Mouse (Mus musculus): Measurements from ENCODE around the gene Nelfb. TPM values are rescaled to one million over a fixed set of nuclear protein-coding genes. Genes with fewer than 3 reads are reported as not detected.
"Not testable (repeated sequence)": the region's sequence is repeated elsewhere in the genome, so short reads cannot be mapped to it uniquely, and the experiment has no call there.

The Nelfb gene
- 78.9 and 91.3 TPM in 2 replicates for polyA plus RNA-seq (2012; rRNA removed)

DNA sequence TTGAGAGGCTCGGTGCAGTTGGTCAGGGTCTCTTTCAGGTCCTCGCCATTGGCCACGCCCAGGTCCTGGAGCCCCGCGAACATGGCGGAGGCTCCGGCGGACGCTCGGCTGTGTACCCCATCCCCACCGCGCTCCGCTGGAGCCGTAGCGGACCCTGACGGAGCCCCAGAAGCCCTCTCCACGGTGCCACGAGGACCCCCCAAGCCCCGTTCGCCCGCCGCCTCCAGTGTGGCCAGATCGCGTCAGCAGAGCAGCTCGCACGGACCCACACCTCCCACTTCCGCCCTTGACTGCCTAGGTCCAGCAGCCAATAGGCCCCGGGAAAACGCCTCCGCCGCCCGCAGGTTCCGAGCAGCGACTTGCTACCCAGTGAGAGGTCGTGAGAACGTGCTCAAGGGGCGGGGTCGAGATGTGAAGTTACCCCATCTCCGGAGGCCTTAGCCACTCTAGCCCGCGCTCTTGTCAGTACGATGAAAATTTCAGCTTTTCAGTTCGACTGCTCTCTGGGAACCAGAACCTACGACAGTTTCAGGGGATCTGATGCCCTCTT, at the start of gene Nelfb:
Gene Nelfb (minus strand): TSS at position 369 of the 550 bp plus-strand sequence.
- TF ChIP-seq POLR2A (IDR thresholded peaks at IDR 0.05; ENCODE audit: borderline replicate concordance, extremely low read depth, insufficient read depth, insufficient read length, poor library complexity, severe bottlenecking): 0 out of 2 replicates have a peak, but pooled peaks have one; percentile 37
- no peak for TF ChIP-seq CTCF (IDR thresholded peaks at IDR 0.05; ENCODE audit: borderline replicate concordance, extremely low read depth, insufficient read depth, insufficient read length)
- peak; percentile 95 for DNase-seq (ENCODE audit: low read depth)

DNA sequence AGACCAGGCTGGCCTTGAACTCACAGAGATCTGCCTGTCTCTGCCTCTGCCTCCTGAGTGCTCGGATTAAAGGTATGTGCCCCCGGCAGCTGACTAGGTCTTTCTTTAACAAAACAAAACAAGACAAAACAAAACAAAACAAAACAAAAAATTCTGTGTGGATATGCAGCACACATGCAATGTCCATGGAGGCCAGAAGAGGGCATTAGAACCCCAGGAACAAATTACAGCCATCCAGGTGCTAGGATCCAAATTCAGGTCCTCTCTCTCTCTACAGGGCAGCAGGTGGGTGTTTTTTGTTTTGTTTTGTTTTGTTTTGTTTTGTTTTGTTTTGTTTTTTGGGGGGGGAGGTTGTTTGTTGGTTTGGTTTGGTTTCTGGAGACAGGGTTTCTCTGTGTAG, 47.6 kb upstream of the Nelfb start:
- TF ChIP-seq CTCF (IDR thresholded peaks at IDR 0.05; ENCODE audit: borderline replicate concordance, extremely low read depth, insufficient read depth, insufficient read length) (peak; percentile 39; the same call in 1 of the 2 replicates), POLR2A (IDR thresholded peaks at IDR 0.05; ENCODE audit: borderline replicate concordance, extremely low read depth, insufficient read depth, insufficient read length, poor library complexity, severe bottlenecking) (no peak)
- DNase-seq (ENCODE audit: low read depth): no peak

DNA sequence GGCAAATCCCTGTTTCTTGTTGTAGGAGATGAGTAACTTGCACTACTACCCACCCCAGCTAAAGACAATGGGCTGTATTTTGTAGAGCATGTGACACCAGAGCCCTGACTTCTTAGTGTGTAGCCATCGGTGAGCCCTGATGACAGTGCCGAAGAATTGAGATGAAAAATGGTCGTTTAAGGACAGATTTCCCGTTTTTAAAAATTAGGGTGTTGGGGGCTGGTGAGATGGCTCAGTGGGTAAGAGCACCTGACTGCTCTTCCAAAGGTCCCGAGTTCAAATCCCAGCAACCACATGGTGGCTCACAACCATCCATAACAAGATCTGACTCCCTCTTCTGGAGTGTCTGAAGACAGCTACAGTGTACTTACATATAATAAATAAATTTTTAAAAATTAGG, 46.0 kb upstream of the Nelfb start:
- not testable (repeated sequence) for DNase-seq (ENCODE audit: low read depth)

DNA sequence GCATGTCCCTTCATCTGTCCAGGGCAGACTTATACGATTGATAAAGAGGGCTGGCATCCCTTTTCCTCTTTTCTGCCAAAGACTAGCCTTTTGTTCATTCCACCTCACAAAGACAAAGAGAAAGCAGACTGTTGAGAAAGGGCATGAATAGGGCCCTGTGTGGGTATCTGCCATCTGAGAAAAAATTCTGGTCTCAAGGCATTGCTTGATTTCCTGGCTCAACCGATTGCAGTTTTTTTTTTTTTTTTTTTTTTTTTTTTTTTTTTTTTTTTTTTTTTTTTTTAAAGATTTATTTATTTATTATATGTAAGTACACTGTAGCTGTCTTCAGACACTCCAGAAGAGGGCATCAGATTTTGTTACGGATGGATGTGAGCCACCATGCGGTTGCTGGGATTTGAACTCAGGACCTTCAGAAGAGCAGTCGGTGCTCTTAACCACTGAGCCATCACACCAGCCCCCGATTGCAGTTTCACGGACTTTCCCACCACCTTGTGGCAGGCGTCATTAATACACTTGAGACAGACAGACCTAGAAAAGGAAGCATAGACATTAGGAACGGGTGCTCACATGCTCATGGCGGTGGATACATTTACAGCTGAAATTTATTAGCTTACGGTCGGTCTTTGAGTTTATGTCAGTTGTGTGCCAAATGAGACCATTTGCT, 45.3 kb upstream of the Nelfb start:
- not testable (repeated sequence) for DNase-seq (ENCODE audit: low read depth)

DNA sequence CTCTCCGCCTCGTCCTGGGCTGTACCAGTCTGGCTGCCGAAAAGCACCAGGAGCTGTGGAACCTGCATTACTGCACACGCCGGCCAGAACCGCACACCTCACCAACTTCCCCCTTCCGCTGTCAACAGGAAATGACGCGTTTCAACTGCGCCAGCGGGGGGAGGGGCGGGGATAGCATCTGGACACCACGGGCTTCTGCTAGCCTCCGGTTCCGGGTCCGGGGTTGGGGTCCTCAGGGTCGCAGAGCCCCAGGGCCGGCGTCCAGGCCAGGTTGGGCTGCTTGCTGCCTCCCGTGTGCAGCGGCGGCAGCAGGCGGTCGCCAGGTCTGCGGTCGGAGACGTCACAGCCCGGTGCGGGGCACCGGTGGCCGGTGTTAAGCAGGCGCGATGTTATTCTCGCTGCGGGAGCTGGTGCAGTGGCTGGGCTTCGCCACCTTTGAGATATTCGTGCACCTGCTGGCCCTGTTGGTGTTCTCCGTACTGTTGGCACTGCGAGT, 44.0 kb upstream of the Nelfb start, which contains the start of gene Tmem203:
Gene Tmem203 (plus strand): TSS at position 156 of the 496 bp plus-strand sequence.
- TF ChIP-seq POLR2A (IDR thresholded peaks at IDR 0.05; ENCODE audit: borderline replicate concordance, extremely low read depth, insufficient read depth, insufficient read length, poor library complexity, severe bottlenecking): peak; percentile 54; the same call in 1 of the 2 replicates
- TF ChIP-seq CTCF (IDR thresholded peaks at IDR 0.05; ENCODE audit: borderline replicate concordance, extremely low read depth, insufficient read depth, insufficient read length): no peak
- peak; percentile 96 for DNase-seq (ENCODE audit: low read depth)

DNA sequence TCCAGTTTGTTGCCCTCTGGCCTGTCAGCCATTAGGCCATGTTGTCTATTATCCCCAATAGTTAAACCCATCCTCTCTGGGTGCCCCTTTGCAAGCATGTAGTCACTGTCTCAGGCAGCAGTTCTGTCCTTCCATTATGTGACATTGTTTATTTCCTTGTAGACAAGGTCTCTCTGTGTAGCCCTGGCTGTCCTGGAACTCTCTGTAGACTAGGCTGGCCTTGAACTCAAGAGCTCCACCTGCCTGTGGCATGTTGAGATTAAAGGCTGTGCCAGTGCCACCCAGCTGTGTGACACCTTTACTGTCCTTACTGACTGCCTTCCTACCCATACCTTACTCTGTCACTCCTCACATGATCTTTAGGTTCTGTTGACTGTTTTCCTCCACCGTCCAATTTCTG, 41.0 kb upstream of the Nelfb start:
- DNase-seq (ENCODE audit: low read depth): no peak
- TF ChIP-seq CTCF (IDR thresholded peaks at IDR 0.05; ENCODE audit: borderline replicate concordance, extremely low read depth, insufficient read depth, insufficient read length): peak; percentile 26; the same call in 1 of the 2 replicates
- TF ChIP-seq POLR2A (IDR thresholded peaks at IDR 0.05; ENCODE audit: borderline replicate concordance, extremely low read depth, insufficient read depth, insufficient read length, poor library complexity, severe bottlenecking): no peak

DNA sequence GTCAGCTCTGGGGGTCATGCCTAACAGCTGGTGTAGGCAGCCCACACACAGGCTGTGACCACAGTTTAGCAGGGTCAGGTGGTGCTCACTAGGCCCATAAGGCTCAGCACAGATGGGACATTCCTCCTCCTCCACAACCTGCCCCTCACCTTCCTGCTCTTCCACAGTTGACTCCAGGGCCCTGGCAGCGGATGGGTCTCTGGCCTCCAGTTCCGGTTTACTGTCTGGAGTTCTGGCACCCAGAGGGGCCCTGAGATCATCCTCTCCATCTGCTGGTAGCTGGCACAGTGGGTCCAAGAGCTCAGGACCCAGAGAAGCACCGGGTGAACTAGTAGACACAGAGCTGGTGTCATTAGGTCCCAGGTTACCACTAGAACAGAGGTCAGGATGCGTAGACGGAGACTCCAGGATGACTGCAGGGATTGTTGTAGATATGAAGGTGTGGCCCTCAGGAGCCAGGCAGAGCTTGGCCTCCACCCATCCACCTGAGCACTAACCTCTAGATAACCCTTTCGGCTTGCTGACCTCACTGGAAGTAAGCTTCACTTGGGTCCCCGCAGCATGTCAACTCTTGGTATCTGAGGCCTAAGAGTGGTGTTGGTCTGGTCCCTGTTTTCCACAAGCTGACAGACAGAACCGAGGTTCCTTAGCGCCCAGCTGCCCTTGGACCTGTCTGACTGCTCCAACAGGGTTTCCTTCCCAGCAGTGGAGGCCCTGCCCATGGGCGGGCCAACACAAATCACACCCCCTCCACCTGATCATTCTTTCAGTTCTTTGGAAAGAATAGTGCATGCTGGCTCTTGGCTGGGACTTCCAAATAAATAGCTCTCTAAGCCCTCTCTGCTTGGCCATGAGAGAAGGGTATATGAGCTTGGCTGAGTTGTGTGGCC, 35.1 kb upstream of the Nelfb start, which contains the start of gene AL732309.1:
Gene AL732309.1 (minus strand): TSS at position 681 of the 890 bp plus-strand sequence.
- TF ChIP-seq CTCF (IDR thresholded peaks at IDR 0.05; ENCODE audit: borderline replicate concordance, extremely low read depth, insufficient read depth, insufficient read length) (no peak), POLR2A (IDR thresholded peaks at IDR 0.05; ENCODE audit: borderline replicate concordance, extremely low read depth, insufficient read depth, insufficient read length, poor library complexity, severe bottlenecking) (no peak)
- DNase-seq (ENCODE audit: low read depth): no peak

DNA sequence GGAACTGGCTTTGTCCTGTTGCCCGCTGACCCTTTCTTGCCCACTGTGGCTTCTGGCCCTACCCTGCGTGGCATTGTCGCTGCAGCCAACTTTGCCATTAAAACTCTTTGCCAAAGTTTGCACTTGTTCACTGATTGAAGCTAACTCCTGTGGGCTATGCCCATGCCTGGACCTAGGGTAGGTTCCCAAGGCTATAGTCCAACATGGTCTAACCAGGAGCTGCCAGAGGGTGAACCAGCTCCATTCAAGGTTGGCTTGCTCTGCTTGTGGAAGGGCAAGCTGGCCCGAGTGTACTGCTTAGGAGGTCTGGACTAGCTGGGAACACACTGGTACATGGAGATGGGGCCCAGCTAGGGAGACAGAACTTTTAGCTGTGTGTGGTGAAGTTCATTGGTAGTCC, 32.9 kb upstream of the Nelfb start:
- no peak for TF ChIP-seq CTCF (IDR thresholded peaks at IDR 0.05; ENCODE audit: borderline replicate concordance, extremely low read depth, insufficient read depth, insufficient read length)
- TF ChIP-seq POLR2A (IDR thresholded peaks at IDR 0.05; ENCODE audit: borderline replicate concordance, extremely low read depth, insufficient read depth, insufficient read length, poor library complexity, severe bottlenecking): no peak
- DNase-seq (ENCODE audit: low read depth): no peak

DNA sequence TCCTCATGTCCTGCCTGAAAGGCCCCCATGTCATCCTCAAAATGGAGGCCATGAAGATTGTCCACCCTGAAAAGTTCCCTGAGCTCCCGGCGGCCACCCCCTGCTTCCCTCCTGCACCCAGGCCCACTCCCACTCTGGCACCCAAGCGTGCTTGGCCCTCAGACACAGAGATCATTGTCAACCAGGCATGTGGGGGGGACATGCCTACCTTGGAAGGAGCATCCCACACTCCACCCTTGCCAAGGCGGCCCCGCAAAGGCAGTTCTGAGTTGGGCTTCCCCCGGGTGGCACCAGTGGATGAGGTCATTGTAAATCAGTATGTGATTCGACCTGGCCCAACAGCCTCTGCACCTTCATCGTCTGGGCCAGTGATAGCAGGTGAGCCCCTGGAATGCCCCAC, 32.1 kb upstream of the Nelfb start:
- no peak for DNase-seq (ENCODE audit: low read depth)
- no peak for TF ChIP-seq POLR2A (IDR thresholded peaks at IDR 0.05; ENCODE audit: borderline replicate concordance, extremely low read depth, insufficient read depth, insufficient read length, poor library complexity, severe bottlenecking)

DNA sequence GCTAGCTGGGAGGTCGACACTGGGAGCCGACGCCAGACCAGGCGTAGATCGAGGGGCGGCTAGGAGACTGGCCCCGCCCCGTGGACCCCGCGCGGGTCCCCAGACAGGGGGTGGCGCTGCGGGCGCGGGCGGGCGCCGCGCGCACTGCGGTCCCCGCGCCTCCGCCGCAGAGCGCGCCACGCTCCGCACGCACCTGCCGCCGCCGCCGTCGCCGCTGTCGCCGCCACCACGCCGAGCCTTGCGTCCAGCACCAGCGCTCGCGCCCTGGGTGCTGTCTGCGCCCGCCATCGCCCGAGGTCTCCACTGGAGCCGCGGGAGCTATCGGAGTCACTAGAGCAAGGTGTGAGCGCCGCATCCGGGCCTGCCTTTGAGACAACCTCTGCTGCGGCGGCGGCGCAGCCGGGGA, 30.8 kb upstream of the Nelfb start, which contains the start of the genes Rnf208 and Cysrt1:
Gene Rnf208 (plus strand): TSS at position 155 of the 406 bp plus-strand sequence.
Gene Cysrt1 (minus strand): TSS at position 352 of the 406 bp plus-strand sequence.
- peak; percentile 56 for DNase-seq (ENCODE audit: low read depth)
- TF ChIP-seq POLR2A (IDR thresholded peaks at IDR 0.05; ENCODE audit: borderline replicate concordance, extremely low read depth, insufficient read depth, insufficient read length, poor library complexity, severe bottlenecking): peak; percentile 63
- no peak for TF ChIP-seq CTCF (IDR thresholded peaks at IDR 0.05; ENCODE audit: borderline replicate concordance, extremely low read depth, insufficient read depth, insufficient read length)

DNA sequence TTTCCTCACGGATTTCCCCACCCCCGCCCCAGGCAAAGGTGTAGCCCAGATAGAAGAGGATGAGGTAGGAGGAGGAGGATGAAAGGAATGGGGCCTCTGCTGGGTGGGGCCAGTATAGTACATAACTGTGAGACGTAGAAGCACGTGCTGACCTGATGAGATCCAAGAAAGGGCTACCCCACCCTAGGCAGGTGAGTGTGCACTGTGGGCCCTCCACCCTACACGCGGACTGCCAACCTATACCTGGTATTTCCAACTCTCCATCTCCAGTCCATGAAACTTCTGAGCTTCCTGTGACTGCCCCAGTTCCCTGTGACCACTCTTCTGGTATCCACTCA, 30.1 kb upstream of the Nelfb start:
- no peak for TF ChIP-seq POLR2A (IDR thresholded peaks at IDR 0.05; ENCODE audit: borderline replicate concordance, extremely low read depth, insufficient read depth, insufficient read length, poor library complexity, severe bottlenecking)
- no peak for TF ChIP-seq CTCF (IDR thresholded peaks at IDR 0.05; ENCODE audit: borderline replicate concordance, extremely low read depth, insufficient read depth, insufficient read length)
- no peak for DNase-seq (ENCODE audit: low read depth)
